Mouse (Mus musculus) kidney, postnatal 0 days (tissue): ENCODE measurements around the gene Grhpr. TPM values are rescaled to one million over a fixed set of nuclear protein-coding genes. Genes with fewer than 3 reads are reported as not detected.

ENCODE experiments used
- ATAC-seq: fragments of 200-750 bp; cut with Nextera tagmentation; replicated peaks from 2 replicates; pipeline ENCODE4 v1.8.0; 2017; ENCODE audit warnings: low read depth, moderate number of reproducible peaks, moderate TSS enrichment, moderate library complexity; ENCODE audit not compliant: low FRiP score
- DNase-seq: peaks from one replicate; pipeline ENCODE4 v3.0.0-alpha.2; 2016; ENCODE audit warnings: low spot score
- H3K27ac ChIP-seq: fragments of 300-500 bp; sonication (generic); 2 replicates; pipeline ENCODE4 v1.5.1; 2014; ENCODE audit warnings: mild to moderate bottlenecking
- H3K27me3 ChIP-seq: fragments of 300-500 bp; sonication (generic); 2 replicates; pipeline ENCODE4 v1.6.1; 2014; ENCODE audit warnings: low read length, mixed read lengths; ENCODE audit not compliant: insufficient read depth
- H3K36me3 ChIP-seq: fragments of 300-500 bp; sonication (generic); 2 replicates; pipeline ENCODE4 v1.6.1; 2014; ENCODE audit warnings: low read length, mixed read lengths; ENCODE audit not compliant: insufficient read depth
- H3K4me1 ChIP-seq: fragments of 300-500 bp; sonication (generic); replicated peaks from 2 replicates; pipeline ENCODE4 v1.6.1; 2014; ENCODE audit warnings: antibody characterized with exemption, low read length, mixed read lengths; ENCODE audit not compliant: insufficient read depth
- H3K4me2 ChIP-seq: fragments of 300-500 bp; sonication (generic); 2 replicates; pipeline ENCODE4 v1.6.1; 2014; ENCODE audit warnings: mild to moderate bottlenecking, low read length, moderate library complexity, mixed read lengths
- H3K4me3 ChIP-seq: fragments of 300-500 bp; sonication (generic); replicated peaks from 2 replicates; pipeline ENCODE4 v1.5.1; 2014; ENCODE audit warnings: low read depth, low read length
- H3K9ac ChIP-seq: fragments of 300-500 bp; sonication (generic); 2 replicates; pipeline ENCODE4 v1.6.1; 2014; ENCODE audit warnings: low read depth, low read length
- H3K9me3 ChIP-seq: fragments of 300-500 bp; sonication (generic); replicated peaks from 2 replicates; pipeline ENCODE4 v1.6.1; 2016; ENCODE audit warnings: low read length, inconsistent platforms, mixed read lengths
- CTCF ChIP-seq: IDR thresholded peaks from 2 replicates; pipeline ENCODE4 v1.5.1; 2016; ENCODE audit warnings: antibody characterized with exemption, low read depth, mild to moderate bottlenecking, moderate library complexity
- WGBS: fragments of 180-500 bp; shearing (Covaris S2); extraction: QIAGEN DNeasy Blood & Tissue Kit; methylation state at CpG from one replicate; pipeline ENCODE4 v1.1.7; 2014; 5-methylcytosine and 5-hydroxymethylcytosine counted together
- polyA plus RNA-seq: library from polyadenylated mRNA; unstranded; fragments of >200 nt; fragmentation: Nextera tagmentation; extraction: Ambion mirVana; gene quantifications from 2 replicates; pipeline ENCODE4 v1.2.1, GENCODE M21; 2015

Gene Grhpr
- polyA plus RNA-seq: 131 and 148 TPM in 2 replicates

- peak within 1 kb of the TSS; percentile 97 for H3K4me2 ChIP-seq
- under 1% methylated on average over 40 of the region's 40 CpGs for WGBS
- peak within 1 kb of the TSS; percentile 83 for H3K9ac ChIP-seq
- DNase-seq (peak; percentile 87), ATAC-seq (peak; percentile 90)
- peak; percentile 47 for TF ChIP-seq CTCF
- no peaks in the 10 kb centered on the region for H3K9me3 ChIP-seq
- peak within 1 kb of the TSS; percentile 93 for H3K27ac ChIP-seq
- peaks cover 33% of the 10 kb centered on the region for H3K4me1 ChIP-seq
- H3K4me3 ChIP-seq: peak within 1 kb of the TSS; percentile 67
- no peaks in the 10 kb centered on the region for H3K27me3 ChIP-seq
- H3K36me3 ChIP-seq: 0 out of 2 replicates have a peak, but pooled peaks cover 8% of the 10 kb centered on the region
These were observed at the start of gene Grhpr for GRCm38 (mm10) chr4:44981280-44981973. Gene Grhpr, plus strand, starts transcription at chr4:44981395.

GRCm38 (mm10) chr4:44931732-44932131, 49.5 kb upstream of the Grhpr start:
- Histone ChIP-seq H3K9ac (no peak overlapping the region), H3K4me3 (no peak overlapping the region), H3K27ac (no peak overlapping the region), H3K4me1 (no peaks in the 10 kb centered on the region), H3K36me3 (peaks cover 40% of the 10 kb centered on the region; the same call in 1 of the 2 replicates), H3K27me3 (no peaks in the 10 kb centered on the region), H3K4me2 (no peak overlapping the region), H3K9me3 (no peaks in the 10 kb centered on the region)
- 94% methylated on average over 6 of the region's 6 CpGs for WGBS
- no peak for DNase-seq
- no peak for TF ChIP-seq CTCF
- ATAC-seq: no peak

- no peaks in the 10 kb centered on the region for H3K9me3 ChIP-seq
- H3K27ac ChIP-seq: no peak overlapping the region
- H3K9ac ChIP-seq: no peak overlapping the region
- H3K4me1 ChIP-seq: no peaks in the 10 kb centered on the region
- H3K36me3 ChIP-seq: 0 out of 2 replicates have a peak, but pooled peaks cover 4% of the 10 kb centered on the region
- H3K27me3 ChIP-seq: no peaks in the 10 kb centered on the region
- H3K4me3 ChIP-seq: no peak overlapping the region
- H3K4me2 ChIP-seq: no peak overlapping the region
- 58% methylated on average over 8 of the region's 8 CpGs for WGBS
- ATAC-seq: no peak
- no peak for DNase-seq
- no peak for TF ChIP-seq CTCF
These were observed 42.5 kb upstream of the Grhpr start for GRCm38 (mm10) chr4:44938359-44939340.

GRCm38 (mm10) chr4:44939576-44940249, 41.5 kb upstream of the Grhpr start:
- Histone ChIP-seq H3K4me3 (no peak overlapping the region), H3K27ac (no peak overlapping the region), H3K36me3 (no peaks in the 10 kb centered on the region), H3K9me3 (no peaks in the 10 kb centered on the region), H3K27me3 (no peaks in the 10 kb centered on the region), H3K4me2 (no peak overlapping the region), H3K4me1 (no peaks in the 10 kb centered on the region), H3K9ac (no peak overlapping the region)
- ATAC-seq (no peak), DNase-seq (no peak)
- WGBS: 77% methylated on average over 14 of the region's 14 CpGs
- TF ChIP-seq CTCF: no peak

GRCm38 (mm10) chr4:44940286-44940685, 40.9 kb upstream of the Grhpr start:
- H3K27me3 ChIP-seq: no peaks in the 10 kb centered on the region
- ATAC-seq (no peak), DNase-seq (no peak)
- H3K36me3 ChIP-seq: no peaks in the 10 kb centered on the region
- no peak overlapping the region for H3K4me3 ChIP-seq
- H3K27ac ChIP-seq: no peak overlapping the region
- H3K9ac ChIP-seq: no peak overlapping the region
- no peak overlapping the region for H3K4me2 ChIP-seq
- no peaks in the 10 kb centered on the region for H3K9me3 ChIP-seq
- no peak for TF ChIP-seq CTCF
- no peaks in the 10 kb centered on the region for H3K4me1 ChIP-seq
- WGBS: 64% methylated on average over 9 of the region's 9 CpGs

GRCm38 (mm10) chr4:44942237-44942636, 39.0 kb upstream of the Grhpr start:
- no peak overlapping the region for H3K4me2 ChIP-seq
- no peak overlapping the region for H3K4me3 ChIP-seq
- H3K27me3 ChIP-seq: no peaks in the 10 kb centered on the region
- H3K9ac ChIP-seq: no peak overlapping the region
- no peak for TF ChIP-seq CTCF
- ATAC-seq (no peak), DNase-seq (no peak)
- no peaks in the 10 kb centered on the region for H3K4me1 ChIP-seq
- no peaks in the 10 kb centered on the region for H3K9me3 ChIP-seq
- WGBS: 89% methylated on average over 1 of the region's 1 CpGs
- no peak overlapping the region for H3K27ac ChIP-seq
- H3K36me3 ChIP-seq: no peaks in the 10 kb centered on the region
